Mouse (Mus musculus) gastrocnemius, postnatal 10 days (tissue): ENCODE data around the gene Duox1. TPM values are rescaled to one million over a fixed set of nuclear protein-coding genes. Genes with fewer than 3 reads are reported as not detected.

Experiments
- DNase-seq: peaks from one replicate; pipeline ENCODE4 v3.0.0; 2021; ENCODE audit warnings: mixed read lengths
- total RNA-seq, 2 experiments: library from RNA; stranded (reverse); gene quantifications; 2 replicates each; pipeline ENCODE4 v1.2.3; 2021

The Duox1 gene
- total RNA-seq, 2 experiments from 2014 or later: 0.19 to 0.43 TPM

GRCm38 (mm10) chr2:122354191-122354929, 38.9 kb downstream of the Duox1 start:
- no peak for DNase-seq

- no peak for DNase-seq
These were observed 39.9 kb downstream of the Duox1 start for GRCm38 (mm10) chr2:122355389-122355788.

GRCm38 (mm10) chr2:122356187-122356586, 40.7 kb downstream of the Duox1 start:
- no peak for DNase-seq

DNA sequence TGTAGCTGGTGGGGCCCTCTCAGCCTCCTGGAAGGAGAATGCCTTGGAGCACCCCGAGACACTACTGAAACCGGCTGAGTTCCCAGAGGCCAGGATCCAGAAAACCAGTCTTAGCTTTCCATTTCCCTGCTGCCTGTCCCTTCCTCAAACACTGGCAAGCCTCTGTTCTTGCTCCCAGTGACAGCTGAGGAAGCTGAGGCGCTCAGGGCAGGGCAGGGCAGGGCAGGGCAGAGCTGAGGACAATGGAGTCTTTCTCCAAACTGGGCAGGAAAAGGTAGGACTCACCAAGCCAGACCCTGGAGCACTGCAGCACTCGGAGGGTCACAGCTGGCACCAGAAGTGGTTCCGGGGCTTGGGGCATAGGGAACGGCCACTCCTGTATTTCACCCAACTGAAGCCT, 44.8 kb downstream of the Duox1 start:
- no peak for DNase-seq

DNA sequence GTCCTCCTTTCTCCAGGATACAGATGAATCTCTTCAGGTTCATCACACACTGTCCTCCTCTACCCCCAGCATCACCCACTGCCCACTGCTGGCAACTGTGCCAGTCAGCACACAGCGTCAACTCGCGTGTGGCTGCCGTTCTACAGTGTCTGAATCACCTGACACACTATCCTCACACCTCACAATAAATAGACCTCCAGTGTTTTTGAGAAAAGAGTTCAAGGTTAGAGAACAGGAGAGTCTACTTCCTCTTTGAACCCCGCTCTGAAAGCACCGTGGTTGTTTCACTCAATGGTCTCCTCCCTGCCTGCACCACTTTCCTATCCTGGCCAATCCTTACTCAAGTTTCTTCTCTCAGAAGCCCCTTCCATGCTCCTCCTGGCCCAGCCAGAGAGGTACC, 45.7 kb downstream of the Duox1 start:
- no peak for DNase-seq

DNA sequence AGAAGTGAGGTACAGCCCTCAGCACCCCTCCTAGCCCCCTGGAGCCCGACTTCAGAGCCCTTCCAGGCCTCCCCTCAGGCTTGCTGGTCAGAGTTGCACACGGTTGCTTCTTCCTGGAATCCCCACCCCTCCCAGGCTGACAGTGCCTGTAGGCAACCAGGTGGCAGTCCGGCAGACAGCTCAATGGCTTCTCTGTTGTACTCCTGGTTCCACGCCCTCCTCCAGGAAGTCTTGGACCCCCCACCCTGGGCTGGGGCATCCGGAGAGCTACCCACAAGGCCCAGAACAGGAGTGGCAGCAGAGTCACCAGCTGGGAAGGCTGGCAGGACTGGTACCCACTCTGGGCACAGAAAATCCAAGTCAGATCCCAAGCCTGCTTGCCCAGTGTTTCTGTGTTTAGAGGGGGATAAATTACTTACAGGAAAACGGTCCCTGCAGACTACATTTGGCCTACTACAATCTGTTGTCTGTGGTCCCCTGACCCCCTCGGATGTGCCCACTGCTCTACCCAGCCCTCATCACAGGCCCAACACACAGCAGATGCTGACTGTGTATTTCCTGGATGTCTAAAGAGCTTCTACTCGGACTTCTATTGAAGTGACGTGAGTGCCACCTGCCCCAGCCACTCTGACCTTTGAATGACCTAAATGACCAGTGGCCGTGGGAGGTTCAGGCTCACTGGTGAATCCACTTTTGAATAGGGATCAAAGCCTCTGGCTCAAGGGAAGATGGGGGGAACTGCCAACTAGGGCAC, 46.6 kb downstream of the Duox1 start:
- no peak for DNase-seq

DNA sequence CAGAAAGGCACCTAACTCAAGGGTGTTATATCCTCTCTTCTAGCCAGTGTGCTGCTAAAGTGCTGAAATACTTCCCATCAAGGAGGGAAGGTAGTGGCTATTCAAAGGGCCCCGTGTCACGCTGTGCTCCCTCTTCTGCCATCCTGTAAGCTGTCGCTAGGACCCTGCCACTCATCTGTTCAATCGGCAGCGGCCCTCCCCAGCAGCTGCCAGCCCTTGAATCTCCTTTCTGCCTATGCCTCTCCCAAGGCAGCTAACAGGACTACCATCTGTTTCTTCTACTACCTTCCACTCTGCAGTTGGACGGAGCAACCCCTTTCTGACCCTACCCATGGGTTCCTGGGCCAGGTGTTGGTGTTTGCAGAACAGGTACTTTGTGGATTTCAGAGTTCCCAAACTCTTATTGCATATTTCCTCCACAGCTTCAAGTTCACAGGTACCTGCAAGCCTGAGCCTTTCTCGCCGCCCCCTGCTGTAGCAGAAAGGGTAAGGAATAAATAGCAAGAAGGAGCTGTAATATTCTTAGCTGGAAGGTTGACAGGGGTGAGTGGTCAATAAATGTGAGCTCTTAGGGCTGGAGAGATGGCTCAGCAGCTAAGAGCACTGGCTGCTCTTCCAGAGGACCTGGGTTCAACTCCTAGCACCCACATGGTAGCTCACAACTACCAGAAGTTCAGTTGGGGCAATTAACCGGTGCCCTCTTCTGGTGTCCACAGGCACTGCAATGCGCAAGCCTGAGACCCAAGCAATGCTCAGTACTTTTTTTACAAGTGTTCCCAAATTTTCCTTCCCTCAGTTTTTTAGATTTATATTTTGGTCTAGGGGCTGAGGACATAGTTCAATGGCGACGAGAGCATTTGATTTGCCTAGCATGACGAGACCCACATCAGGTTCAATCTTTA, 47.4 kb downstream of the Duox1 start:
- no peak for DNase-seq

- DNase-seq: no peak
These were observed 49.0 kb downstream of the Duox1 start for GRCm38 (mm10) chr2:122364352-122364944.

DNA sequence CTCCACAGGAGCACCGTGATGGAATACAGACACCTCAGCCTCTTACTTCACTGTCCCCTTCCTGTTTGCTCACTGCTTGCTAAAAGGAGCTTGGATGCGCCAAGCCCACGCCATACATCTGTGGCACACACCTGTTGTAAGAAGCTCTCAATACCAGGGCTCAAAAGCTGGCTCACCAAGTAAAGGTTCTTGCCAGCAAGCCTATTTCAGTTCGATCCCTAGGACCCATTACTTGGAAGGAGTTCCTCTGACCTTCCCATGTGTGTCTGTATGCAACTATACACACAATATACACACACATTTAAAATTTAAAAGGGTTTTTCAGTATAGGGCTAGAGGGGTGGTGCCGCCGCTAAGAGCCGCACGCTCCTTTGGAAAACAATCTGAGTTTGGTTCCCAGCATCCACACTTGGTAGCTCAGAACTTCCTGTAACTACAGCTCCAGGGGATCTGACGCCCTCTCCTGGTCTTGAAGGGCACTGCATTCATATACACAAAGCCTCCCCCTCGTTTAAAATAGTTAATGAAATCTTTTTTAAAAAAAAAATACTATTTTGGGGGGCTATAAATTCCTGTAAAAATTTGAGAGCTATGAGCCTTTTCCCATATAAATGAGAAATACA, 49.9 kb downstream of the Duox1 start:
- DNase-seq: no peak

DNA sequence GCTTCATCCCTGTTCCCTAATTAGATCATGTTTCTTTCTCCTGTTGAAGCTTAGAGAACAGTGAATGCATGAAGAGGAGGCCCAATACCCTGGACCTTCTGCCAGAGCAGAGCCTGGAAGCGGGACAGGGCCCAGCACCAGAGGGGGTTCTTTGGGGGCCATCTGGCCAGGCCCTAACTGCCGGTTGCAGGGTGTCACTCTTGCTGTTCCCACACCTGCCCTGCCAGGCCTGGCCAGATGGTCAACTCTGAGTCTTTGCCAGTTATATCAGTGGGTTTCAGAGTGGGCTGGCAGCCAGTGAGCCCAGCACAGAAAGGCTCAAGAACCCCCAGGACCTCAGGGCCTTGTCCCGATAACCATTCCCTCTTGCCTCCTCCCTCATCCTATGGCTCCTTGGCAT, 50.6 kb downstream of the Duox1 start:
- DNase-seq: no peak

DNA sequence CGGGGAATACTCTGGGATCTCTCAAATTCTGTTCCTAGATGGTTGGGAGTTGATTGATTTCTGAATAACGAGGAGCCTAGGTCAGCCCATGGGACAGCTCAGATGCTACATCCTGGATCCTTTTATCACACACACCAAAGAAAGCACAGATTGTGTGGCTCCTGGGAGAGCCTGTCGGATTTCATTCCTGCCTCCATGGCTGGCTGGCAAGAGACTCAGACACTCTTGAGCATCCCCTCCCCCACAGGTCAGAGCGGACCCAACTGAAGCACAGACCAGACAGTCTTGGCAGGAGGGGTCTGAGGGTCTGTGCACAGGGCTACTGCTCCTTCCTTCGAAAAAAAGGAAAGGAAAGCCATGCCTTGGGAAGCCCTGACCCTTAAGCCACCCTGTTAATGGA, 51.2 kb downstream of the Duox1 start:
- DNase-seq: no peak

DNA sequence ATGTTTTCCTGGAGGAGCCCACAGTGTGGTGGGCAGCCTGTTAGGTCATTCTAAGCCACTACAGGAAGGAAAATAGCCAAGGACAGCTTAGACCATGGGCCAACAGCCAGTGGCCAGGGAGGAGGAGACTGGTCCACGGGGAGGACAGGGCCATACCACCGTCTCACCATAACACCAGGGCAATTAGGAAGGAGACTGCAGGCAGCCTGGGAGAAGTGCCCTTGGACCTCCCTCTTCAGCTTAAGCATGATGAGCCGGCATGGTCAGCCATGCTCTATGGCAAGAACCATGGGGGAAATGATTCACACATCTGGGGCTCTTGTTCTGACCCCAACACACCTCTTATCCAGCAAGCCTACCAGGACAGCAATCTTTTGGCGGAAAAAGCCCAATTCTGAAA, 51.7 kb downstream of the Duox1 start:
- DNase-seq: no peak

DNA sequence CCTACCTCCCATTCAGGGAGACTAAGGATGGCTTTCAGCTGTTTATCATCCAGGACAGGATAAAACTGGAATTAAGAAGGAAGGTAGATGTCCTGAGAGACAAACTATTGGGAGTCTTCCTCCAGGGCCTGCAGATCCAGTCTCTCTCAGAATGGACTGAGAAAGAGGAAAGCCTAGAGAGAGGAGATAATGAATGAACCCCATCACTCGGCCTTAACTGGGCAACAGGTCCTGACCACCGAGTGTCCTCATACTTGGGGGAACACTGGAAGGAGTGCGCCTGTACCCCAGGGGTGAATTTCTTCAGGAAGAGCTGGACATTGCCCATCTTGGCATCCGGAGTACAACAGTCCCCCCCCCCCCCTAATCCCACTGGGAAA, 52.2 kb downstream of the Duox1 start:
- no peak for DNase-seq

DNA sequence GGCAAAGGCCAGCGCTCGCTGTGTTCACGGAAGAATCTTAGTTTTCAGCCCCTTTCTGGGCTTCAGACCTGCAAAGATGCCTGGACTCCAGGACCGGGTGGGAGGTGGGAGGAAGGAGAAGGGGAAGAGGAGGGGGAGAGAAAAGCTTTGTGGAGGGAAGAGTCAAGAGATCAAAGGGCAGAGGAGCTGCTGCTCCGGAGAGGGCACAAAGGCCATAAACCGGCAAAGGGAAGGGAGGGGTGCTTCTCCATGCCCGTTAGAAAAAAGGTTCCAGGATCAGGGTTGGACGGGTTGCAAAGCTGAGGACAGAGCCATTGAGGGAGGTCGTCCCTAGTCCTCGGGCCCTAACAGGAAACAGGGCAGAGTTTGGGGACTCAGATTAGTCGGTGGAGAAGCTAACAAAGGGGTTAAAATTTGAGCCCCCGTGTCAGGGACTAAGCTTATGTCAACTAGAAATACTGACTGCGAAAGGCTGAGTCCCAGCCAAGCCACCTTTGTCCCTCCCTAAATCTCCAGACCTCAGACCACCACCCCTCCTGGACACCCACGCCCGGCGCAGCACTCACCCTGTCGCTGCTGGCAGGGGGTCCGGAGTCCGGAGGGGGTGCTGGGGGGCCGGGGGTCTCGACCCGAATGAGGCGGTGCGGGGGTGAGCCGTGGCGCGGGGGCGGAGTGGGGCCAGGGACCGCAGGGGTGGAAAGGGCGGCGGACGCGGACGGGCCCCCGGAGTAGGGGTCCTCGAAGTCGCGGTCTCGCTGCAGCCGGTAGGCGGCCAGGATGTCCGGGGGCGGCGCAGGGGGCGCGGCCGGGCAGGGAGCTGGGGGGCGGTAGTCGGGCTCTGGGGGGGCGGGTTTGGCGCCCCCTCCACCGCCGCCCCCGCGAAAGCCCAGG, 52.9 kb downstream of the Duox1 start:
- peak; percentile 63 for DNase-seq

GRCm38 (mm10) chr2:122368995-122369739, 53.7 kb downstream of the Duox1 start, which contains the start of gene Shf:
Gene Shf, minus strand, starts transcription at chr2:122369162.
- peak; percentile 94 for DNase-seq

GRCm38 (mm10) chr2:122370101-122370750, 54.8 kb downstream of the Duox1 start:
- no peak for DNase-seq

DNA sequence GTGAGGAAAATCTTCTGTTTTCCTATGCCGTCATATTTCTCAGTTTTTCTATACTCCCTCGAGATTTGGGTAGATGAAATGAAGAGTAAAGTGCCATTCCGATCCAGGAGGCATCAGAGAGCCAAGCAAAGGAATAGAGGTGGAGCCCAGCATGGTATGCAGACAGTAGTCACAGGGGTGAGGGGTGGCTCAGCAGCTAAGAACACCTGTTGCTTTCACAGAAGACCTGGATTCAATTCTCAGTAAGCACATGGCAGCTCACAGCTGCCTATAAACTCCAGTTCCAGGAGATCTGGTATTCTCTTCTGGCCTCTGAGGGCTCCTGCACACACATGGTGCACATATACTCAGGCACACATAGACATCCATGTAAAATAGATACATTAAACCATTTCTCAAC, 56.6 kb downstream of the Duox1 start:
- DNase-seq: no peak

DNA sequence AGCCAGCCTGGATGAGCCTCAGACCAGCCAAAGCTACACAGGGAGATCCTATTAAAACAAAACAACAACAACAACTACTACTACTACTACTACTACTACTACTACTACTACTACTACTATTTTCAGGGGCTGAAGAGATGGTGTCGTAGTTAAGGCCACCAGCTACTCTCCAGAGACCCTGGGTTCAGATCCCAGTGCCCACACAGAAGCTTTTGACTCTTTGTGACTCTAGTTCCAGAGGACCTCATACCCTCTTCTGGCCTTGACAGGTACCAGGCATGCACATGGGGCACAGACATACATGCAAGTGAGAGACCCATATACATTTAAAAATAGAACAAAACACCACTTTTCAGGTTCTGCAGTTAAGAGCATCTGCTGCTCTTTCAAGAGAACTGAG, 57.1 kb downstream of the Duox1 start:
- no peak for DNase-seq

DNA sequence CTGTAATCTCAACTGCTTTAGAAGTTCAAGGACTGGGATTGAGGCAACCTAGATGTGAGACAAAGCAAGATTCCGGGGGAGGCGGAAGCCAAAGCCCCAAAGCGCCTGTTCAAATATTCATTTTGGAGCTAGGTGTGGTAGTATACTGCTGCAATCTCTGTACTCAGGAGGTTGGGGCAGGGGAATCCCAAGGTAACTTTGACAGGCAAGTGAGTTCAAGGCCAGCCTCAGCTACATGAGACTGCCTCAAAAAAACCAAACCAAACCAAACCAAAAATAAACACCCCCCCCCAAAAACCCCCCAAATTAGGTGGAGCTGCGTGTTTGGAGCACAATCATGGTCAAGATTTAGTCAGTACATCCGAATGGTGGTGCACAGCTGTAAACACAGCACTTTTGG, 58.5 kb downstream of the Duox1 start:
- no peak for DNase-seq
